Mouse (Mus musculus) testis, adult 2 months (tissue): ENCODE measurements around the gene Anapc11. TPM values are rescaled to one million over a fixed set of nuclear protein-coding genes. Genes with fewer than 3 reads are reported as not detected.

Experiments
- H3K27ac ChIP-seq: fragments of 200-500 bp; 2 replicates; pipeline ENCODE4 v1.5.1; 2012; ENCODE audit warnings: low read depth, low read length; ENCODE audit not compliant: control insufficient read depth, insufficient read depth
- H3K27me3 ChIP-seq: fragments of 200-500 bp; 2 replicates; pipeline ENCODE4 v1.6.1; 2012; ENCODE audit warnings: mild to moderate bottlenecking, low read length, moderate library complexity; ENCODE audit not compliant: control insufficient read depth, insufficient read depth
- H3K36me3 ChIP-seq: fragments of 200-500 bp; 2 replicates; pipeline ENCODE4 v1.6.1; 2012; ENCODE audit warnings: mild to moderate bottlenecking, low read length; ENCODE audit not compliant: control insufficient read depth, insufficient read depth
- H3K4me1 ChIP-seq: fragments of 200-500 bp; 2 replicates; pipeline ENCODE4 v1.6.1; 2012; ENCODE audit warnings: low read length; ENCODE audit not compliant: control insufficient read depth, insufficient read depth
- H3K4me3 ChIP-seq: fragments of 200-500 bp; 2 replicates; pipeline ENCODE4 v1.5.1; 2012; ENCODE audit warnings: low read depth, mild to moderate bottlenecking, low read length, moderate library complexity, mixed read lengths; ENCODE audit not compliant: control insufficient read depth
- CTCF ChIP-seq: fragments of 200-500 bp; IDR thresholded peaks from 2 replicates; pipeline ENCODE4 v1.5.1; 2012; ENCODE audit warnings: low read depth, mild to moderate bottlenecking, inconsistent platforms, low read length, moderate library complexity; ENCODE audit not compliant: control insufficient read depth, insufficient read depth, insufficient replicate concordance
- POLR2A ChIP-seq: fragments of 200-500 bp; IDR thresholded peaks from 2 replicates; pipeline ENCODE4 v1.6.1; 2012; ENCODE audit warnings: low read depth, mild to moderate bottlenecking, inconsistent platforms, low read length, moderate library complexity; ENCODE audit not compliant: control insufficient read depth
- polyA plus RNA-seq: library from polyadenylated mRNA; depleted of rRNA; stranded (reverse); fragments of >200 nt; gene quantifications from 2 replicates; pipeline ENCODE4 v1.2.3, GENCODE M21; 2012

The Anapc11 gene
- polyA plus RNA-seq, 1 experiment = 178 TPM

DNA sequence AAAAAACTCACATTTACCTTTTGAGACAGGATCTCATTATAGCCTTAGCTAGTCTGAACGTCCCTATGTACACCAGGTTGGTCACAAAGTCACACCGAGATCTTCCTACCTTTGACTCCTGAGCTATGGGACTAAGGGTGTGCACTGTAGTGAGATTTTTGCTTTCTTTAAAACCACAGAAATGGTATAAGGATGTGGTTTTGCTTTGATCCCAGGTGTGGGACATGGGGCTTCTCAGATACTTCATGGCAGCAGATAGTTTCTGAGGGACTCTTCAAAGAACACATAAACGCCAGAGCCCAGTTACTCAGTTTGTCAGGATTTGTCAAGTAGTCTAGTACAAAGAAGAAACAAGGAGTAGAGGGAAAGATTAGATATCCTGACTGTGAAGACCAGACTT, 2.5 kb downstream of the Anapc11 start:
- H3K27ac ChIP-seq = no peak overlapping the region
- peaks cover 12% of the 10 kb centered on the region for H3K4me1 ChIP-seq
- TF ChIP-seq CTCF (no peak), POLR2A (no peak)
- H3K27me3 ChIP-seq = no peaks in the 10 kb centered on the region
- H3K4me3 ChIP-seq = no peak overlapping the region
- peaks cover 4% of the 10 kb centered on the region; the same call in 1 of the 2 replicates for H3K36me3 ChIP-seq

DNA sequence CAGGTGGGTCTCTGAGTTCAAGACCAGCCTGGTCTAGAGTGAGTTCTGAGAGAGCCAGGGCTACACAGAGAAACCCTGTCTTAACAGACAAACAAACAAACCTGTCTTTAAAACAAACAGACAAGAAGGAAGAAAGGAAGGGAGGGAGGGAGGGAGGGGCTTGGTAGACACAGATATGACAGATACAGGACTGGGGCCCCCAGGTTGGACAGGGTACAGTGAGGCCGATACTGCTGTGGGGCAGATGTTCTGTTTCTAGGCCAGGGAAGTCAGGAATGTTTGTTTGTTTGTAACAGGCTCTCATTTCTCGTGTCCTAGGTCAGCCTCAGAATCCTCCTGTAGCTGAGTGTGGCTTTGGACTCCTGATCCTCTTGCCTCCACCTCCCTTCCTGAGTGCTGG, 5.3 kb downstream of the Anapc11 start:
- TF ChIP-seq POLR2A (no peak), CTCF (no peak)
- H3K27me3 ChIP-seq = no peaks in the 10 kb centered on the region
- H3K27ac ChIP-seq = no peak overlapping the region
- H3K36me3 ChIP-seq = peaks cover 2% of the 10 kb centered on the region; the same call in 1 of the 2 replicates
- H3K4me3 ChIP-seq = no peak overlapping the region
- H3K4me1 ChIP-seq = peaks cover 11% of the 10 kb centered on the region

DNA sequence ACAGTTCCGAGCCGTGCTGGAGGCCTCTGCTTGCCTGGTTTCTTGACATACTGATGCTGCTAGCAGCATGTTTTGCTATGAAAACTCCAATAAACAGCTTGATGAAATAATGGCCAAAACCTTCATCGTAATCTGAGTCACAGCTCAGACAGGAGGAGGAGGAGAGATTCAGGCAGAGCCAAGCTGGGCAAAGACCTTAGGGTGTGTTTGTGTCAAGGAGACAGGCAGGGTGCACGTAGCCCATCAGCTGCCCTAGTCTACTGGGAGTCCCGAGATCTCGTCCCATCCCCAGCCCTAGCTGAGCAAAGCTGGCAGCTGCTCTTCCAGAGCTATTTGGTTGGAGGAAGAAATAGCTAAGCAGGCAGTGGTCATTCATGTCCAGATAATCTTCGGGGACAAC, 7.4 kb downstream of the Anapc11 start:
- H3K27me3 ChIP-seq = no peaks in the 10 kb centered on the region
- peaks cover 2% of the 10 kb centered on the region; the same call in 1 of the 2 replicates for H3K36me3 ChIP-seq
- no peak for TF ChIP-seq CTCF
- TF ChIP-seq POLR2A = no peak
- no peak overlapping the region for H3K4me3 ChIP-seq
- H3K27ac ChIP-seq = no peak overlapping the region
- H3K4me1 ChIP-seq = peaks cover 14% of the 10 kb centered on the region

DNA sequence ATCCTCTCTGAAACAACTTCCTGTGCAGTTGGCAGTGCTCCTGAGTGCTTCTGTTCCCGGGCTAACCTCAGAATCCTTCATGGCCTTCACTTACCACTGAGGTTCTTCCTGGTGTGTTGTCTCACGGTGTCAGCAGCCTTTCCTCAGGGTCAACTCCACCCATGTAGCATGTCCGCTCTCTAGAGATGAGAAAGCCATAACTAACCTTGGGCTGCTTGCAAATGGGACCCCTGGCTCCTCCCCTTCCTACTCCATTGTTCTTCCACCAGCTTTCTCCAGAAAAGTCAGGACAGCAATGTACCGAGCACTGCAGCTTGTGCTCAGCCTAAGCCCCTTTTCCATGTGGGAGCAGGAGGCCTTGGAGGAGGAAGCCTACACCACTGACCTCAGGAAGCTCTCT, 8.5 kb downstream of the Anapc11 start:
- no peaks in the 10 kb centered on the region for H3K27me3 ChIP-seq
- H3K36me3 ChIP-seq = peaks cover 2% of the 10 kb centered on the region; the same call in 1 of the 2 replicates
- peaks cover 14% of the 10 kb centered on the region for H3K4me1 ChIP-seq
- no peak overlapping the region for H3K4me3 ChIP-seq
- no peak overlapping the region for H3K27ac ChIP-seq
- TF ChIP-seq CTCF (no peak), POLR2A (no peak)

- Histone ChIP-seq H3K27me3 (no peaks in the 10 kb centered on the region), H3K36me3 (no peaks in the 10 kb centered on the region; the same call in 1 of the 2 replicates), H3K4me3 (peak within 1 kb of the TSS; percentile 71)
These were observed 10.2 kb downstream of the Anapc11 start, which contains the start of gene Npb for GRCm38 (mm10) chr11:120608241-120609034. Gene Npb (plus strand): TSS chr11:120608477.

DNA sequence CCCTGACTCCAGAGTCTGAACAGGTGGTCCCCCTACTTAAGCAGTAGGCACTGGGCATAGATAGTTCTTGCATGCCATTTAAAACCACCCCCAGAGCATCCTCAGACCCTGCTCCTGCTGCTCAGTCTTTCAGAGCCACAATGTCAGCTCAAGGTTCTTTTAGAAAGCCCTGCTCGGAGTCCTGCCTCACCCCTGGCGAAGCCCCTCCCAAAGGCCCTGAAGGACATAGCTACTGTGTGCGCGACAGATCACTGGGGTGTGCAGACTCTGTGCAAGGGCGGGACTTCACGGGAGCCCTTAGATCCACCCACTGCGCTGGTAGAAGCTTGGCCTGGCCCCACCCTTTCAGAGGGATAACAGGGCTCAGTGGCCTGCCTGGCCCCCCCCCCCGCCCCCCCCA, 11.0 kb downstream of the Anapc11 start:
- H3K4me1 ChIP-seq = peaks cover 14% of the 10 kb centered on the region
- TF ChIP-seq CTCF (no peak), POLR2A (0 out of 2 replicates have a peak, but pooled peaks have one; percentile 0)
- no peaks in the 10 kb centered on the region; the same call in 1 of the 2 replicates for H3K36me3 ChIP-seq
- peak overlapping the region; percentile 71 for H3K4me3 ChIP-seq
- no peaks in the 10 kb centered on the region for H3K27me3 ChIP-seq
- H3K27ac ChIP-seq = no peak overlapping the region

More at GRCm38 (mm10) chr11:120608241-120609034, 10.2 kb downstream of the Anapc11 start, which contains the start of gene Npb:
- TF ChIP-seq CTCF = no peak
- peak; percentile 21; the same call in 1 of the 2 replicates for TF ChIP-seq POLR2A
- Histone ChIP-seq H3K4me1 (peaks cover 14% of the 10 kb centered on the region), H3K27ac (0 out of 2 replicates have a peak within 1 kb of the TSS, but pooled peaks have one; percentile 9)

DNA sequence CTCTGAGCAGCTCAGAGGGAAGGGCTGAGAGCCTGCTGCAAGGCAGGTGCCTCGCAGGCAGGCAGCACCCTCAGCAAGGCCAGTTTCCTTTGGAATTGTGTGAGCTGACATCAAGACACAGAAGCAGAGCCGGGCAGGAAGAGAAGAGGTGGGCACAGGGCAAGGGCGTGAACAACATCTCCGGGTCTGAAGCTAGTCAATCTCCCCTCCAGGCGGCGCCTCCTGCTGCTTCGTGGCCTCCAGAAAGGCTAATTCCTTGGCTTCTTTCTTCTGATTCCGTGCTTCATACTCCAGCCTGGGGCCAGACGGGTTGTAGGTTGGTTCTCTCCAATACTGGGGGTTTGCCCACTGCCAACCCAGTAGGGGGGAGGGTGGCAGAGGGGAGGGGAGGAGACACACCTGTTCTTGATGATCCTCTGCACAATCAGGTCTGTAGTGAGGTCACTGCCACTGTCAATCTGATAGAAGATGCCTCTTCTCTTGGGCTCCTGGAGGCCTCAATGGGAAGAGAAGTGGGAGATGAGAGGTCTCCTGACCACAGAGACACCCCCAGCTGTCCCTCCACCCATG, 12.3 kb downstream of the Anapc11 start:
- no peak for TF ChIP-seq CTCF
- no peak for TF ChIP-seq POLR2A
- Histone ChIP-seq H3K4me1 (peaks cover 14% of the 10 kb centered on the region), H3K4me3 (no peak overlapping the region), H3K27ac (no peak overlapping the region), H3K36me3 (no peaks in the 10 kb centered on the region; the same call in 1 of the 2 replicates), H3K27me3 (no peaks in the 10 kb centered on the region)
